Mouse (Mus musculus) neural tube, embryonic 15.5 days (tissue): ENCODE data around the gene Gm5771. TPM values are rescaled to one million over a fixed set of nuclear protein-coding genes. Genes with fewer than 3 reads are reported as not detected.
"Not testable (repeated sequence)": the region's sequence is repeated elsewhere in the genome, so short reads cannot be mapped to it uniquely, and the experiment has no call there.

Source experiments
- ATAC-seq: fragments of 200-750 bp; cut with Nextera tagmentation; 2 replicates; pipeline ENCODE4 v1.8.0; 2017; ENCODE audit warnings: mild to moderate bottlenecking, moderate TSS enrichment, moderate library complexity; ENCODE audit not compliant: low FRiP score
- H3K27ac ChIP-seq: fragments of 300-500 bp; sonication (generic); replicated peaks from 2 replicates; pipeline ENCODE4 v1.5.1; 2015; ENCODE audit warnings: mild to moderate bottlenecking, inconsistent platforms
- H3K27me3 ChIP-seq: fragments of 300-500 bp; sonication (generic); replicated peaks from 2 replicates; pipeline ENCODE4 v1.6.1; 2015; ENCODE audit warnings: inconsistent platforms
- H3K36me3 ChIP-seq: fragments of 300-500 bp; sonication (generic); 2 replicates; pipeline ENCODE4 v1.6.1; 2015; ENCODE audit warnings: inconsistent platforms
- H3K4me1 ChIP-seq: fragments of 300-500 bp; sonication (generic); 2 replicates; pipeline ENCODE4 v1.6.1; 2015; ENCODE audit warnings: inconsistent platforms
- H3K4me2 ChIP-seq: fragments of 300-500 bp; sonication (generic); 2 replicates; pipeline ENCODE4 v1.6.1; 2015; ENCODE audit warnings: inconsistent platforms, mild to moderate bottlenecking, moderate library complexity
- H3K4me3 ChIP-seq: fragments of 300-500 bp; sonication (generic); replicated peaks from 2 replicates; pipeline ENCODE4 v1.5.1; 2015; ENCODE audit warnings: mild to moderate bottlenecking, inconsistent platforms
- H3K9ac ChIP-seq: fragments of 300-500 bp; sonication (generic); replicated peaks from 2 replicates; pipeline ENCODE4 v1.6.1; 2015; ENCODE audit warnings: mild to moderate bottlenecking, inconsistent platforms
- H3K9me3 ChIP-seq: fragments of 300-500 bp; sonication (generic); replicated peaks from 2 replicates; pipeline ENCODE4 v1.6.1; 2016; ENCODE audit warnings: inconsistent platforms
- WGBS: fragments of 180-500 bp; shearing (Covaris S2); methylation state at CpG from one replicate; pipeline ENCODE4 v1.1.7; 2015; ENCODE audit warnings: mixed read lengths; 5-methylcytosine and 5-hydroxymethylcytosine counted together
- polyA plus RNA-seq: library from polyadenylated mRNA; unstranded; fragments of >200 nt; fragmentation: Nextera tagmentation; extraction: Ambion mirVana; gene quantifications from 2 replicates; pipeline ENCODE4 v1.2.1, GENCODE M21; 2015

Gm5771 gene
- polyA plus RNA-seq, result 0.47 TPM in 1 of 2 replicates, not detected in the other

GRCm38 (mm10) chr6:41392056-41392455, at the start of gene Gm5771:
Gene Gm5771 (plus strand): TSS chr6:41392356.
- not testable (repeated sequence) for ATAC-seq, H3K4me2 ChIP-seq, H3K27ac ChIP-seq, H3K9ac ChIP-seq, H3K9me3 ChIP-seq, H3K36me3 ChIP-seq, H3K4me3 ChIP-seq, H3K4me1 ChIP-seq, H3K27me3 ChIP-seq

- no peak within 1 kb of the TSS for H3K9ac ChIP-seq
- H3K27ac ChIP-seq, result no peak within 1 kb of the TSS
- ATAC-seq, result no peak
- no peak within 1 kb of the TSS for H3K4me3 ChIP-seq
- 90% methylated on average over 2 of the region's 2 CpGs for WGBS
- H3K4me2 ChIP-seq, result no peak within 1 kb of the TSS
- H3K27me3 ChIP-seq, result no peaks in the 10 kb centered on the region
- no peaks in the 10 kb centered on the region for H3K9me3 ChIP-seq
- no peaks in the 10 kb centered on the region for H3K4me1 ChIP-seq
- H3K36me3 ChIP-seq, result no peaks in the 10 kb centered on the region
Observed at GRCm38 (mm10) chr6:41353932-41354331, 38.2 kb upstream of the Gm5771 start, which contains the start of gene Try10. Gene Try10 (plus strand): TSS chr6:41354105.

GRCm38 (mm10) chr6:41373772-41374171, 18.4 kb upstream of the Gm5771 start:
- H3K36me3 ChIP-seq, H3K4me3 ChIP-seq, H3K27me3 ChIP-seq, H3K9me3 ChIP-seq, ATAC-seq, H3K27ac ChIP-seq, H3K4me2 ChIP-seq, H3K9ac ChIP-seq, H3K4me1 ChIP-seq: not testable (repeated sequence)
- 96% methylated on average over 2 of the region's 2 CpGs for WGBS

GRCm38 (mm10) chr6:41377578-41377977, 14.6 kb upstream of the Gm5771 start, which contains the start of gene Prss3:
Gene Prss3 (minus strand): TSS chr6:41377678.
- not testable (repeated sequence) for H3K4me3 ChIP-seq, H3K27ac ChIP-seq, H3K4me1 ChIP-seq, H3K9me3 ChIP-seq, H3K27me3 ChIP-seq, ATAC-seq, H3K4me2 ChIP-seq, H3K9ac ChIP-seq, H3K36me3 ChIP-seq

- WGBS, result 88% methylated on average over 2 of the region's 2 CpGs
- no peak for ATAC-seq
- H3K9me3 ChIP-seq, result no peaks in the 10 kb centered on the region
- no peak overlapping the region for H3K9ac ChIP-seq
- H3K4me2 ChIP-seq, result no peak overlapping the region
- no peaks in the 10 kb centered on the region for H3K36me3 ChIP-seq
- no peaks in the 10 kb centered on the region for H3K4me1 ChIP-seq
- H3K27ac ChIP-seq, result no peak overlapping the region
- no peaks in the 10 kb centered on the region for H3K27me3 ChIP-seq
- no peak overlapping the region for H3K4me3 ChIP-seq
Observed at GRCm38 (mm10) chr6:41386781-41387180, 5.4 kb upstream of the Gm5771 start.

GRCm38 (mm10) chr6:41391640-41392039, 516 bp upstream of the Gm5771 start:
- not testable (repeated sequence) for H3K4me2 ChIP-seq, H3K36me3 ChIP-seq, H3K9me3 ChIP-seq, H3K4me3 ChIP-seq, H3K27ac ChIP-seq, H3K27me3 ChIP-seq, H3K9ac ChIP-seq, H3K4me1 ChIP-seq, ATAC-seq
- 74% methylated on average over 1 of the region's 1 CpGs for WGBS

GRCm38 (mm10) chr6:41442261-41442660, 50.1 kb downstream of the Gm5771 start:
- not testable (repeated sequence) for H3K9ac ChIP-seq, ATAC-seq, H3K4me1 ChIP-seq, H3K27ac ChIP-seq, H3K4me3 ChIP-seq, H3K4me2 ChIP-seq, H3K9me3 ChIP-seq, H3K36me3 ChIP-seq, H3K27me3 ChIP-seq
- 89% methylated on average over 2 of the region's 2 CpGs for WGBS

GRCm38 (mm10) chr6:41446045-41446444, 53.9 kb downstream of the Gm5771 start, which contains the start of gene Gm10334:
Gene Gm10334 (minus strand): TSS chr6:41446145.
- H3K36me3 ChIP-seq, H3K4me2 ChIP-seq, ATAC-seq, H3K9me3 ChIP-seq, H3K4me3 ChIP-seq, H3K27me3 ChIP-seq, H3K9ac ChIP-seq, H3K4me1 ChIP-seq, H3K27ac ChIP-seq: not testable (repeated sequence)

Other genes with a start within 250 kb of the Gm5771 start
- gene Try4, start 90.1 kb upstream of the Gm5771 start, polyA plus RNA-seq, result 0.72 TPM in 1 of 2 replicates, not detected in the other
- gene Try5, start 75.5 kb upstream of the Gm5771 start, polyA plus RNA-seq, result 0.27 and 0.79 TPM in 2 replicates
- 2.6 TPM in 1 of 2 replicates, not detected in the other for gene Try10, start 38.3 kb upstream of the Gm5771 start, polyA plus RNA-seq
- 0.34 TPM in 1 of 2 replicates, not detected in the other for gene Prss3, start 14.7 kb upstream of the Gm5771 start, polyA plus RNA-seq
- not detected in 2 replicates for gene Gm10334, start 53.8 kb downstream of the Gm5771 start, polyA plus RNA-seq
- gene Prss1, start 66.6 kb downstream of the Gm5771 start, polyA plus RNA-seq, result 2.3 TPM in 1 of 2 replicates, not detected in the other
- 1.3 TPM in 1 of 2 replicates, not detected in the other for gene Prss2, start 129.4 kb downstream of the Gm5771 start, polyA plus RNA-seq
- 38.0 and 46.7 TPM in 2 replicates for gene Ephb6, start 213.1 kb downstream of the Gm5771 start, polyA plus RNA-seq
- 0.84 and 1.0 TPM in 2 replicates for gene Trpv6, start 244.0 kb downstream of the Gm5771 start, polyA plus RNA-seq